In genomic region chrX:42781566-42781965, GRCm38 (mm10) we compare ENCODE assay signal across 20 mouse cellular contexts.
DNase-seq lines count a peak whose midpoint lies in the region; ATAC-seq and TF ChIP-seq lines count a peak whose summit lies in the region.
"Had no signal": no experiment of that assay in that cellular context is flagged by ENCODE, and none has a peak within 500 bp of the region (broad histone marks: within the 10 kb centered on the region; RNA-seq: fewer than 3 reads in every experiment).

No protein-coding gene starts in this region.

- WGBS in forebrain, embryonic 14.5 days, result 38% methylated on average over 4 of the region's 4 CpGs
- WGBS in forebrain, embryonic 15.5 days, result 37% methylated on average over 4 of the region's 4 CpGs
- WGBS in midbrain, postnatal 0 days, result 47% methylated on average over 4 of the region's 4 CpGs
- 44% methylated on average over 4 of the region's 4 CpGs for WGBS in midbrain, embryonic 16.5 days

- H3K27me3 ChIP-seq in forebrain, embryonic 14.5 days (replicated peaks; ENCODE audit: control insufficient read depth, insufficient read depth, low read length), result no peaks in the 10 kb centered on the region
- H3K27me3 ChIP-seq in forebrain, embryonic 15.5 days, result no peaks in the 10 kb centered on the region
- H3K27me3 ChIP-seq in midbrain, postnatal 0 days (ENCODE audit: insufficient read depth, low read length), result no peaks in the 10 kb centered on the region
- H3K27me3 ChIP-seq in midbrain, embryonic 16.5 days (ENCODE audit: control insufficient read depth, insufficient read depth, low read depth, low read length), result no peaks in the 10 kb centered on the region
- H3K27me3 ChIP-seq: CH12.LX; embryonic facial prominence, embryonic 12.5 days; heart, embryonic 13.5 days had no signal

- DNase-seq in forebrain, embryonic 14.5 days (ENCODE audit: low spot score), result peak; percentile 55
- DNase-seq in midbrain, postnatal 0 days (ENCODE audit: low spot score), result peak; percentile 3
- DNase-seq in retina, postnatal 1 day, result peak; percentile 62
- no peak for DNase-seq in lung, postnatal 4 days
- DNase-seq: adrenal gland, adult 8-10 months; adrenal gland, postnatal 36 days; cerebellum, adult 11-12 months; cerebellum, adult 9-10 months; cerebellum, postnatal 36 days; embryo, embryonic 11 days; gastrocnemius, postnatal 36 days; heart, adult 11 months; heart, postnatal 36 days; kidney, adult 11 months had no signal

- no peaks in the 10 kb centered on the region for H3K36me3 ChIP-seq in forebrain, embryonic 14.5 days (ENCODE audit: control insufficient read depth, insufficient read depth, low read length)
- H3K36me3 ChIP-seq in forebrain, embryonic 15.5 days, result no peaks in the 10 kb centered on the region
- no peaks in the 10 kb centered on the region for H3K36me3 ChIP-seq in midbrain, postnatal 0 days (ENCODE audit: insufficient read depth, low read length)
- H3K36me3 ChIP-seq in midbrain, embryonic 16.5 days (ENCODE audit: control insufficient read depth, insufficient read depth, low read length), result no peaks in the 10 kb centered on the region
- H3K36me3 ChIP-seq: embryonic facial prominence, embryonic 12.5 days; heart, embryonic 13.5 days had no signal

- ATAC-seq in forebrain, embryonic 14.5 days, result no peak
- ATAC-seq in forebrain, embryonic 15.5 days (replicated peaks), result no peak; the same call in 1 of the 2 replicates
- ATAC-seq in midbrain, postnatal 0 days (ENCODE audit: low FRiP score), result no peak
- no peak for ATAC-seq in midbrain, embryonic 16.5 days
- ATAC-seq: hindbrain, embryonic 16.5 days had no signal

- H3K4me1 ChIP-seq in forebrain, embryonic 14.5 days (ENCODE audit: control insufficient read depth, insufficient read depth, low read length), result no peaks in the 10 kb centered on the region
- no peaks in the 10 kb centered on the region for H3K4me1 ChIP-seq in forebrain, embryonic 15.5 days
- H3K4me1 ChIP-seq in midbrain, postnatal 0 days (ENCODE audit: insufficient read depth, low read length), result no peaks in the 10 kb centered on the region
- no peaks in the 10 kb centered on the region for H3K4me1 ChIP-seq in midbrain, embryonic 16.5 days (ENCODE audit: control insufficient read depth, insufficient read depth, low read length)
- H3K4me1 ChIP-seq: embryonic facial prominence, embryonic 12.5 days; heart, embryonic 13.5 days had no signal

- H3K27ac ChIP-seq in forebrain, embryonic 14.5 days (ENCODE audit: low read depth, low read length), result no peak overlapping the region
- no peak overlapping the region for H3K27ac ChIP-seq in forebrain, embryonic 15.5 days (replicated peaks)
- no peak overlapping the region for H3K27ac ChIP-seq in midbrain, postnatal 0 days (ENCODE audit: low read depth, low read length)
- no peak overlapping the region for H3K27ac ChIP-seq in midbrain, embryonic 16.5 days (ENCODE audit: low read length)
- H3K27ac ChIP-seq: embryonic facial prominence, embryonic 12.5 days; heart, embryonic 13.5 days had no signal

- H3K9me3 ChIP-seq in forebrain, embryonic 14.5 days (replicated peaks; ENCODE audit: control insufficient read depth, low read length), result no peaks in the 10 kb centered on the region
- H3K9me3 ChIP-seq in forebrain, embryonic 15.5 days, result no peaks in the 10 kb centered on the region
- H3K9me3 ChIP-seq in midbrain, postnatal 0 days (ENCODE audit: low read length), result no peaks in the 10 kb centered on the region
- no peaks in the 10 kb centered on the region for H3K9me3 ChIP-seq in midbrain, embryonic 16.5 days (replicated peaks; ENCODE audit: control insufficient read depth, low read length, poor library complexity, severe bottlenecking)
- H3K9me3 ChIP-seq: embryonic facial prominence, embryonic 12.5 days; heart, embryonic 13.5 days had no signal

- no peak overlapping the region for H3K4me3 ChIP-seq in forebrain, embryonic 14.5 days (ENCODE audit: low read depth, low read length)
- no peak overlapping the region for H3K4me3 ChIP-seq in forebrain, embryonic 15.5 days
- H3K4me3 ChIP-seq in midbrain, postnatal 0 days (ENCODE audit: low read depth, low read length), result no peak overlapping the region
- no peak overlapping the region for H3K4me3 ChIP-seq in midbrain, embryonic 16.5 days (ENCODE audit: low read depth, low read length)
- H3K4me3 ChIP-seq: embryonic facial prominence, embryonic 12.5 days; heart, embryonic 13.5 days had no signal

- H3K9ac ChIP-seq in forebrain, embryonic 14.5 days (ENCODE audit: low read length), result no peak overlapping the region
- H3K9ac ChIP-seq in forebrain, embryonic 15.5 days (replicated peaks), result no peak overlapping the region
- H3K9ac ChIP-seq in midbrain, postnatal 0 days (replicated peaks; ENCODE audit: low read length, poor library complexity, severe bottlenecking), result no peak overlapping the region
- H3K9ac ChIP-seq in midbrain, embryonic 16.5 days (ENCODE audit: low read depth, low read length), result no peak overlapping the region
- H3K9ac ChIP-seq: embryonic facial prominence, embryonic 12.5 days; heart, embryonic 13.5 days had no signal

- H3K4me2 ChIP-seq in forebrain, embryonic 14.5 days (ENCODE audit: low read length), result no peak overlapping the region
- H3K4me2 ChIP-seq in forebrain, embryonic 15.5 days (replicated peaks), result no peak overlapping the region
- H3K4me2 ChIP-seq in midbrain, postnatal 0 days (ENCODE audit: low read depth, low read length, poor library complexity, severe bottlenecking), result no peak overlapping the region
- H3K4me2 ChIP-seq in midbrain, embryonic 16.5 days (ENCODE audit: low read length), result no peak overlapping the region
- H3K4me2 ChIP-seq: embryonic facial prominence, embryonic 12.5 days; heart, embryonic 13.5 days had no signal

- TF ChIP-seq CTCF in midbrain, postnatal 0 days (IDR thresholded peaks at IDR 0.05), result no peak

Comparison
In these comparisons a context has a peak if more than half of its experiments do, and no peak if none do; other contexts are left out.
1. DNase-seq: peak in forebrain, embryonic 14.5 days (single experiment), midbrain, postnatal 0 days (single experiment) and retina, postnatal 1 day (single experiment); none in lung, postnatal 4 days (0 of 2).